Mouse (Mus musculus): ENCODE results near the gene Ms4a5. TPM values are rescaled to one million over a fixed set of nuclear protein-coding genes. Genes with fewer than 3 reads are reported as not detected.
"Not testable (repeated sequence)": the region's sequence is repeated elsewhere in the genome, so short reads cannot be mapped to it uniquely, and the experiment has no call there.

Ms4a5 gene
- not detected for total RNA-seq (2021)
- long read RNA-seq, experiment 1: 0 reads
- long read RNA-seq, experiment 2: 0 reads

GRCm38 (mm10) chr19:11283773-11284172 is at the start of gene Ms4a5:
Gene Ms4a5, minus strand, starts transcription at chr19:11283873.
- no peak for DNase-seq

GRCm38 (mm10) chr19:11321123-11321522 is 37.5 kb upstream of the Ms4a5 start:
- no peak for DNase-seq

- DNase-seq: no peak
These were observed 33.1 kb upstream of the Ms4a5 start for GRCm38 (mm10) chr19:11316786-11317185.

- DNase-seq: no peak
These were observed 30.7 kb upstream of the Ms4a5 start, which contains the start of gene Ms4a14 for GRCm38 (mm10) chr19:11314354-11314753. Gene Ms4a14, minus strand, starts transcription at chr19:11314454.

GRCm38 (mm10) chr19:11308888-11309287 is 25.2 kb upstream of the Ms4a5 start:
- no peak for DNase-seq

- not testable (repeated sequence) for DNase-seq
These were observed 15.9 kb upstream of the Ms4a5 start for GRCm38 (mm10) chr19:11299529-11299928.

- no peak for DNase-seq
These were observed 15.3 kb upstream of the Ms4a5 start for GRCm38 (mm10) chr19:11298939-11299338.

- not testable (repeated sequence) for DNase-seq
These were observed 9.9 kb upstream of the Ms4a5 start for GRCm38 (mm10) chr19:11293616-11294015.

GRCm38 (mm10) chr19:11292990-11293389 is 9.3 kb upstream of the Ms4a5 start:
- DNase-seq: peak; percentile 6

GRCm38 (mm10) chr19:11280223-11280622 is 3.5 kb downstream of the Ms4a5 start:
- DNase-seq: no peak

- DNase-seq: no peak
These were observed 7.2 kb downstream of the Ms4a5 start for GRCm38 (mm10) chr19:11276431-11276830.

- no peak for DNase-seq
These were observed 16.7 kb downstream of the Ms4a5 start for GRCm38 (mm10) chr19:11266956-11267355.

- no peak for DNase-seq
These were observed 17.4 kb downstream of the Ms4a5 start, which contains the start of gene Ms4a1 for GRCm38 (mm10) chr19:11266052-11266845. Gene Ms4a1, minus strand, starts transcription at chr19:11266241.

- DNase-seq: no peak
These were observed 19.0 kb downstream of the Ms4a5 start for GRCm38 (mm10) chr19:11264602-11265185.

- no peak for DNase-seq
These were observed 20.1 kb downstream of the Ms4a5 start for GRCm38 (mm10) chr19:11263549-11263948.

GRCm38 (mm10) chr19:11262932-11263331 is 20.7 kb downstream of the Ms4a5 start:
- not testable (repeated sequence) for DNase-seq

- DNase-seq: no peak
These were observed 22.2 kb downstream of the Ms4a5 start for GRCm38 (mm10) chr19:11261522-11261921.

GRCm38 (mm10) chr19:11244230-11244629 is 39.4 kb downstream of the Ms4a5 start:
- no peak for DNase-seq

- DNase-seq: no peak
These were observed 41.1 kb downstream of the Ms4a5 start for GRCm38 (mm10) chr19:11242560-11242959.

- no peak for DNase-seq
These were observed 47.9 kb downstream of the Ms4a5 start for GRCm38 (mm10) chr19:11235820-11236219.

- no peak for DNase-seq
These were observed 48.5 kb downstream of the Ms4a5 start for GRCm38 (mm10) chr19:11234921-11235735.

- no peak for DNase-seq
These were observed 49.4 kb downstream of the Ms4a5 start for GRCm38 (mm10) chr19:11234244-11234643.

- no peak for DNase-seq
These were observed 51.3 kb downstream of the Ms4a5 start, which contains the start of gene Ms4a12 for GRCm38 (mm10) chr19:11232348-11232747. Gene Ms4a12, minus strand, starts transcription at chr19:11232448.
